Mouse (Mus musculus): ENCODE measurements at regions not wholly inside any gene's neighbourhood (a gene's known extent, or its start where the extent isn't known, plus 50 kb on each side); places are given as distances from the start of the nearest gene placed in this dataset.

- no peak for ATAC-seq (ENCODE audit: low read depth)
- H3K4me1 ChIP-seq (replicated peaks; ENCODE audit: control insufficient read depth, insufficient read depth, low read length) = peaks cover 44% of the 10 kb centered on the region
Measured at GRCm38 (mm10) chr15:36877501-36877900, 130.1 kb downstream of the Zfp706 start.

GRCm38 (mm10) chr15:36875980-36876778 is 131.4 kb downstream of the Zfp706 start:
- Histone ChIP-seq H3K4me3 (ENCODE audit: low read length) (no peak overlapping the region), H3K4me1 (replicated peaks; ENCODE audit: control insufficient read depth, insufficient read depth, low read length) (peaks cover 46% of the 10 kb centered on the region)

More at GRCm38 (mm10) chr15:36877501-36877900, 130.1 kb downstream of the Zfp706 start:
- Histone ChIP-seq H3K4me2 (ENCODE audit: low read depth, low read length) (no peak overlapping the region), H3K36me3 (ENCODE audit: control insufficient read depth, insufficient read depth, low read length) (no peaks in the 10 kb centered on the region), H3K27me3 (ENCODE audit: control insufficient read depth, insufficient read depth, low read depth, low read length) (no peaks in the 10 kb centered on the region), H3K27ac (ENCODE audit: low read length) (no peak overlapping the region), H3K4me3 (ENCODE audit: low read length) (no peak overlapping the region), H3K9me3 (ENCODE audit: control insufficient read depth, low read length) (no peaks in the 10 kb centered on the region), H3K9ac (ENCODE audit: low read length) (no peak overlapping the region)
- 47% methylated on average over 7 of the region's 7 CpGs for WGBS

GRCm38 (mm10) chr15:36874555-36874954 is 133.0 kb downstream of the Zfp706 start:
- 62% methylated on average over 4 of the region's 4 CpGs for WGBS
- H3K9me3 ChIP-seq (ENCODE audit: control insufficient read depth, low read length) = no peaks in the 10 kb centered on the region
- no peak for ATAC-seq (ENCODE audit: low read depth)
- peak overlapping the region; percentile 87 for H3K27ac ChIP-seq (ENCODE audit: low read length)
- no peak overlapping the region for H3K9ac ChIP-seq (ENCODE audit: low read length)
- no peak overlapping the region for H3K4me3 ChIP-seq (ENCODE audit: low read length)
- H3K27me3 ChIP-seq (ENCODE audit: control insufficient read depth, insufficient read depth, low read depth, low read length) = no peaks in the 10 kb centered on the region
- no peaks in the 10 kb centered on the region for H3K36me3 ChIP-seq (ENCODE audit: control insufficient read depth, insufficient read depth, low read length)
- H3K4me2 ChIP-seq (ENCODE audit: low read depth, low read length) = no peak overlapping the region
- peaks cover 39% of the 10 kb centered on the region for H3K4me1 ChIP-seq (replicated peaks; ENCODE audit: control insufficient read depth, insufficient read depth, low read length)

More at GRCm38 (mm10) chr15:36875980-36876778, 131.4 kb downstream of the Zfp706 start:
- no peaks in the 10 kb centered on the region for H3K9me3 ChIP-seq (ENCODE audit: control insufficient read depth, low read length)
- peak overlapping the region; percentile 43; the same call in 1 of the 2 replicates for H3K27ac ChIP-seq (ENCODE audit: low read length)
- H3K4me2 ChIP-seq (ENCODE audit: low read depth, low read length) = no peak overlapping the region
- H3K36me3 ChIP-seq (ENCODE audit: control insufficient read depth, insufficient read depth, low read length) = no peaks in the 10 kb centered on the region
- no peaks in the 10 kb centered on the region for H3K27me3 ChIP-seq (ENCODE audit: control insufficient read depth, insufficient read depth, low read depth, low read length)
- H3K9ac ChIP-seq (ENCODE audit: low read length) = no peak overlapping the region
- 54% methylated on average over 10 of the region's 10 CpGs for WGBS
- ATAC-seq (ENCODE audit: low read depth) = no peak

- H3K4me1 ChIP-seq (replicated peaks; ENCODE audit: control insufficient read depth, insufficient read depth, low read length) = peaks cover 33% of the 10 kb centered on the region
- no peaks in the 10 kb centered on the region for H3K9me3 ChIP-seq (ENCODE audit: control insufficient read depth, low read length)
- WGBS = 17% methylated on average over 5 of the region's 5 CpGs
- H3K4me2 ChIP-seq (ENCODE audit: low read depth, low read length) = 0 out of 2 replicates have a peak overlapping the region, but pooled peaks have one; percentile 4
- peak overlapping the region; percentile 87 for H3K27ac ChIP-seq (ENCODE audit: low read length)
- no peaks in the 10 kb centered on the region for H3K27me3 ChIP-seq (ENCODE audit: control insufficient read depth, insufficient read depth, low read depth, low read length)
- peak overlapping the region; percentile 34; the same call in 1 of the 2 replicates for H3K9ac ChIP-seq (ENCODE audit: low read length)
- ATAC-seq (ENCODE audit: low read depth) = no peak
- H3K4me3 ChIP-seq (ENCODE audit: low read length) = no peak overlapping the region
- no peaks in the 10 kb centered on the region for H3K36me3 ChIP-seq (ENCODE audit: control insufficient read depth, insufficient read depth, low read length)
Measured at GRCm38 (mm10) chr15:36873884-36874243, 133.7 kb downstream of the Zfp706 start.

GRCm38 (mm10) chr15:36873058-36873883 is 134.3 kb downstream of the Zfp706 start:
- Histone ChIP-seq H3K4me1 (replicated peaks; ENCODE audit: control insufficient read depth, insufficient read depth, low read length) (peaks cover 30% of the 10 kb centered on the region), H3K36me3 (ENCODE audit: control insufficient read depth, insufficient read depth, low read length) (no peaks in the 10 kb centered on the region), H3K27ac (ENCODE audit: low read length) (peak overlapping the region; percentile 87), H3K27me3 (ENCODE audit: control insufficient read depth, insufficient read depth, low read depth, low read length) (no peaks in the 10 kb centered on the region), H3K4me3 (ENCODE audit: low read length) (no peak overlapping the region), H3K9me3 (ENCODE audit: control insufficient read depth, low read length) (no peaks in the 10 kb centered on the region), H3K9ac (ENCODE audit: low read length) (peak overlapping the region; percentile 34; the same call in 1 of the 2 replicates), H3K4me2 (ENCODE audit: low read depth, low read length) (peak overlapping the region; percentile 24)
- peak; percentile 91 for ATAC-seq (ENCODE audit: low read depth)
- 7% methylated on average over 10 of the region's 10 CpGs for WGBS

- H3K9ac ChIP-seq (ENCODE audit: low read length) = no peak overlapping the region
- H3K27ac ChIP-seq (ENCODE audit: low read length) = peak overlapping the region; percentile 87; the same call in 1 of the 2 replicates
- H3K4me3 ChIP-seq (ENCODE audit: low read length) = no peak overlapping the region
- H3K36me3 ChIP-seq (ENCODE audit: control insufficient read depth, insufficient read depth, low read length) = no peaks in the 10 kb centered on the region
- no peak for ATAC-seq (ENCODE audit: low read depth)
- no peaks in the 10 kb centered on the region for H3K27me3 ChIP-seq (ENCODE audit: control insufficient read depth, insufficient read depth, low read depth, low read length)
- whole genome bisulfite sequencing = 38% methylated on average over 2 of the region's 2 CpGs
- H3K4me1 ChIP-seq (replicated peaks; ENCODE audit: control insufficient read depth, insufficient read depth, low read length) = peaks cover 28% of the 10 kb centered on the region
- no peak overlapping the region for H3K4me2 ChIP-seq (ENCODE audit: low read depth, low read length)
- no peaks in the 10 kb centered on the region for H3K9me3 ChIP-seq (ENCODE audit: control insufficient read depth, low read length)
Measured at GRCm38 (mm10) chr15:36872566-36872965, 135.0 kb downstream of the Zfp706 start.

GRCm38 (mm10) chr15:36870717-36871116 is 136.9 kb downstream of the Zfp706 start:
- Histone ChIP-seq H3K27ac (ENCODE audit: low read length) (no peak overlapping the region), H3K4me3 (ENCODE audit: low read length) (no peak overlapping the region), H3K9ac (ENCODE audit: low read length) (no peak overlapping the region), H3K36me3 (ENCODE audit: control insufficient read depth, insufficient read depth, low read length) (no peaks in the 10 kb centered on the region), H3K4me1 (replicated peaks; ENCODE audit: control insufficient read depth, insufficient read depth, low read length) (peaks cover 28% of the 10 kb centered on the region), H3K9me3 (ENCODE audit: control insufficient read depth, low read length) (no peaks in the 10 kb centered on the region), H3K4me2 (ENCODE audit: low read depth, low read length) (no peak overlapping the region), H3K27me3 (ENCODE audit: control insufficient read depth, insufficient read depth, low read depth, low read length) (no peaks in the 10 kb centered on the region)
- no peak for ATAC-seq (ENCODE audit: low read depth)
- 81% methylated on average over 7 of the region's 7 CpGs for WGBS

GRCm38 (mm10) chr15:36870094-36870493 is 137.5 kb downstream of the Zfp706 start:
- WGBS = 87% methylated on average over 9 of the region's 9 CpGs
- Histone ChIP-seq H3K27ac (ENCODE audit: low read length) (no peak overlapping the region), H3K27me3 (ENCODE audit: control insufficient read depth, insufficient read depth, low read depth, low read length) (no peaks in the 10 kb centered on the region), H3K9me3 (ENCODE audit: control insufficient read depth, low read length) (no peaks in the 10 kb centered on the region), H3K4me1 (replicated peaks; ENCODE audit: control insufficient read depth, insufficient read depth, low read length) (peaks cover 26% of the 10 kb centered on the region), H3K4me3 (ENCODE audit: low read length) (no peak overlapping the region), H3K9ac (ENCODE audit: low read length) (no peak overlapping the region), H3K36me3 (ENCODE audit: control insufficient read depth, insufficient read depth, low read length) (no peaks in the 10 kb centered on the region), H3K4me2 (ENCODE audit: low read depth, low read length) (no peak overlapping the region)
- ATAC-seq (ENCODE audit: low read depth) = no peak

- Histone ChIP-seq H3K27ac (ENCODE audit: low read length) (no peak overlapping the region), H3K27me3 (ENCODE audit: control insufficient read depth, insufficient read depth, low read depth, low read length) (no peaks in the 10 kb centered on the region), H3K4me1 (replicated peaks; ENCODE audit: control insufficient read depth, insufficient read depth, low read length) (no peaks in the 10 kb centered on the region), H3K9me3 (ENCODE audit: control insufficient read depth, low read length) (no peaks in the 10 kb centered on the region), H3K4me2 (ENCODE audit: low read depth, low read length) (no peak overlapping the region), H3K36me3 (ENCODE audit: control insufficient read depth, insufficient read depth, low read length) (no peaks in the 10 kb centered on the region), H3K9ac (ENCODE audit: low read length) (no peak overlapping the region), H3K4me3 (ENCODE audit: low read length) (no peak overlapping the region)
- 35% methylated on average over 1 of the region's 1 CpGs for WGBS
- ATAC-seq (ENCODE audit: low read depth) = no peak
Measured at GRCm38 (mm10) chr15:36866088-36866487, 141.5 kb downstream of the Zfp706 start.
